Mouse (Mus musculus): Measurements from ENCODE around the gene 1700012B09Rik.

GRCm38 (mm10) chr9:14720384-14720783 lies 50.4 kb downstream of the 1700012B09Rik start:
- TF ChIP-seq CTCF (IDR thresholded peaks at IDR 0.05; ENCODE audit: control insufficient read depth, insufficient read depth, low read length) (no peak), POLR2A (IDR thresholded peaks at IDR 0.05; ENCODE audit: borderline replicate concordance, control insufficient read depth, low read depth, low read length) (no peak)
